Mouse (Mus musculus) right cerebral cortex, postnatal 14 days (tissue): ENCODE measurements at regions not wholly inside any gene's neighbourhood (a gene's known extent, or its start where the extent isn't known, plus 50 kb on each side); places are given as distances from the start of the nearest gene placed in this dataset.
"Not testable (repeated sequence)": the region's sequence is repeated elsewhere in the genome, so short reads cannot be mapped to it uniquely, and the experiment has no call there.

Experiments used
- DNase-seq: peaks from one replicate; pipeline ENCODE4 v3.0.0; 2022

GRCm38 (mm10) chr3:152040751-152041150, 125.3 kb downstream of the Gipc2 start:
- DNase-seq: no peak

- not testable (repeated sequence) for DNase-seq
Measured at GRCm38 (mm10) chr3:152036819-152037218, 129.2 kb downstream of the Gipc2 start.

DNA sequence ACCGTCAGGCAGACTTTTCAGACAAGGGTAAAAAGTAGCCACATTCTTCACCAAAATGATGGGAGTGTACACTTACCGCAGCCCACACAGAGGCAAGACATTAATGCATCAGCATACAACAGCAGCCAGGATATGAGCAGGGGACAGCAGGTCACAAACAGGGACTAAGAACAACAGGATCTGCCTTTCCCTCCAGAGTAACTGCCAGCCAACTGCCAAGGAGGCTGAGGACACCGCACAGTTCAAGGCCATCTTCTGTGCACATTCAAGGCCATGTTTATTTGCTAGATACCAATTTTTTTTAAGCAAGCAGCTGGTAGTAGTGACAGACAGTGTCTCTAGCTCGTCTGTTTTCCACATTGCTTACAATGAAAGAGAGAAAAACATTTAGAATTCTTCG, 130.6 kb downstream of the Gipc2 start:
- DNase-seq: no peak

- DNase-seq: no peak
Measured at GRCm38 (mm10) chr3:152034686-152035085, 131.3 kb downstream of the Gipc2 start.

DNA sequence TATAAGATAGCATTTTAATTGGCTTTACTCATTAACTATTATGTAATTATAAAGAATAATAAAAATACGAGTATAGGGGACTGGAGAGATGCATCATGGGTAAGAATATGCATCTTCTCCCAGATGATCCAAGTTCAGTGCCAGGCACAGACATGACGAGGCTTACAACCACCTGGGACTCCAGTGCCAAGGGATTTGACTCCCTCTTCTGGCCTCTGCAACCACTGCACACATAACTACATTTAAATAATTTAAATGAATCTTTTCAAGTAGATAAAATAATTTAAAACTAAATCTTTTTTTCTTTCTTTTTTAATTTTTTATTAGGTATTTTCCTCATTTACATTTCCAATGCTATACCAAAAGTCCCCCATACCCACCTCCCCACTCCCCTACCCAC, 131.8 kb downstream of the Gipc2 start:
- DNase-seq: no peak

- no peak for DNase-seq
Measured at GRCm38 (mm10) chr3:152032663-152033318, 133.2 kb downstream of the Gipc2 start.

DNA sequence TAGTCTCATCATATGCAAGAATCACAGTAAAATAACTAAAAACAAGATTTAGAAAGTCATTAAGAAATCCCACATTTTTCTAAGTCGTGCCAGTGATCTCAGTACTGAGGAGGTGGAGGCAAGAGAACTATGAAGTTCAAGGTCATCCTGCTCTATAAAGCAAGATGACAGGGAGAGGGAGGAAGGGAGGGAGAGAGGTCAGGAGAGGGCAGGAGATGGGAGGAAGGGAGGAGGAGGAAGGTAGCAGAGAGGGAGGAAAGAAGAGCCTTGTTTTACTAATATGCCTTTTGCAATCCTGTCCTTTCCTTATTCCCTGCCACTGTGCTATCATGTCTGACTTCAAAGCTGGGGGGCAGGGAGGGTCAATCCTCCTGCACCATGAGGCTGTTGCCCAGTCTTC, 137.3 kb downstream of the Gipc2 start:
- DNase-seq: no peak

GRCm38 (mm10) chr3:152026034-152026433, 140.0 kb downstream of the Gipc2 start:
- DNase-seq: no peak

DNA sequence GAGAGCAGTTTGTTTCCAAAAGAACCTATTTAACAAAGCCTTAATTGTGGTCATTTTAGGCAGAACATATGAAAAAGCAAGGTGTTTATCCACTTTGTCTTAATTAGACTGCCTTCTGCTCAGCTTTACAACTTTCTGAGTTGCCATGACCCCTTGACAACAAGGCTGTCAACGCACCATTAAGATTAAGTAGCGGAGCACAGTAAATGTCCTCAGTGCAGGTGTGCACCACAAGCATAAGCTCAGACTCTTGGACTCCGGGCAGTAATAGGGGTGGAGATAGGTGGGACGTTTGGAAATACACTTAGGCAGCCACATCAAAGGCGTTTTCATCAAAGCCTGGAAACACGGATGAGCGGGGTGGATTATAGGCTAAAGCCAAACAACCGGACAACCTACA, 140.9 kb downstream of the Gipc2 start:
- no peak for DNase-seq

DNA sequence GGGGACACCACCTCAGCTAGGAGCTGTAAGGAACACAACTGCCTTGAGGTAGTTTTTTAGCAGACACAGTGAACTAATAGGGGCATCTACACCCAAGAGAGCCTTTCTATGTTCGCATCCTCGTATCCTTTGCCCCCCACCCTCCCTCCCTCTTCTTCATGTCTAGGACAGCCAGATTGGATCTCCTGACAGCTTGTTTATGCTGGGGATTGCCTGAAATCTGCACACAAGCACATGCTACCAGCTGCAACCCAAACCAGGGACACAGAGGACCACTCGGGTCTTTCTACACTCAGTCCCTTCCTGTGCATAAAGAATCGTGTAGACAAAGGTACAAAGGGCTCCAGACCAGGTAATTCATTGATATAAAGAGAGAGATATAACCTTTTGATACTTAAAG, 159.3 kb downstream of the Gipc2 start:
- DNase-seq: no peak

DNA sequence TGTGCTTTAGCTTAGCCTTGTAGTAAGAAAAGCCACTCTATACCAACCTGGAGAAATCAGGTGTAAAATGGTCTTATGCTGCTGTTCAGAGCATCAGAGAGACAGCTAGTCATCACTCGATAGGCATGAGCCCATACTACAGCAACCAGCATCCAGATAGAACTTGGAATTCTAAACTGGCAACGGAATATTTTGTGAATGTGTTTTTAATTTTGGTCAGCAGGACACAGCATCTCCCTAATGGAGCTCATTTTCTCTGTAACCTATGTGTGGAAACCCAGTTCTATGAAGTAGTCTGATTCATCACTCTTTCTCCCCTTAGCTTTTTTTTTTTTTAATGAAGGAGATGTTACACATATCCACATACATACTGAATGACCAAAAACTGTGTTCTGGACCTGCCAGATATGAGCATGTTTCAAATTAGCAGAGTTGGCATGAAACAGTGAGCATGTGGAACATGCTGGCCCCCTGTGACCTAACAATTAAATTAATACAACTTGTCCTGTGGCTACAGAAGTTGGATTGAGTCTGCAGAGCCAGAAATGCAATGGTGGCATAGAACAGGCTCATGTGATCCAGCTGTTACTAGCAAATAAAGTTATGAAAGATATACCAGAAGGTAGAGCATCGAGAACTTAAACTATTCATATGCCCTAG, 160.5 kb downstream of the Gipc2 start:
- no peak for DNase-seq

- DNase-seq: no peak
Measured at GRCm38 (mm10) chr3:152004411-152004955, 161.5 kb downstream of the Gipc2 start.

- DNase-seq: peak; percentile 5
Measured at GRCm38 (mm10) chr3:151997534-151998107, 160.2 kb upstream of the Ptgfr start.

- DNase-seq: no peak
Measured at GRCm38 (mm10) chr3:151997111-151997510, 159.7 kb upstream of the Ptgfr start.

GRCm38 (mm10) chr3:151988221-151988620, 150.8 kb upstream of the Ptgfr start:
- DNase-seq: no peak

DNA sequence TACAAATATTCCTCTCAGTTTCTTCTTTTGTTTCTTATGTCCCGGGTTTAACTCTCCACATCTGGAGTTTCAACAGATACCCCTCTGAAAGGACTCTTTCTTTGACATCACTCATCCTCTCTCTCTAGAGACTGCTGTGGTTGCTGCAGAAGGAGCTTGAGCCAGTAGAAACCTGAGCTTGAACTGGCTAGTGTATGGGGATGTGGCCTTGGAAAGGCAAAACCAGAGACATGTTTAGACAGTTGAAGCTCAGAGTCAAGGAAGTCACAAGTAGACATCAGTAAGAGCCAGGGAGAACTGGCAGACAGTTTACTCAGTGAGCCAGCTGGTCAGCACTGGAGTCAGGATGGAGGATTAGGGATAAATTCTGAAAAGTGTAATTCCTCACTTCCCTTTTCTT, 140.7 kb upstream of the Ptgfr start:
- no peak for DNase-seq

GRCm38 (mm10) chr3:151977651-151978050, 140.2 kb upstream of the Ptgfr start:
- no peak for DNase-seq

DNA sequence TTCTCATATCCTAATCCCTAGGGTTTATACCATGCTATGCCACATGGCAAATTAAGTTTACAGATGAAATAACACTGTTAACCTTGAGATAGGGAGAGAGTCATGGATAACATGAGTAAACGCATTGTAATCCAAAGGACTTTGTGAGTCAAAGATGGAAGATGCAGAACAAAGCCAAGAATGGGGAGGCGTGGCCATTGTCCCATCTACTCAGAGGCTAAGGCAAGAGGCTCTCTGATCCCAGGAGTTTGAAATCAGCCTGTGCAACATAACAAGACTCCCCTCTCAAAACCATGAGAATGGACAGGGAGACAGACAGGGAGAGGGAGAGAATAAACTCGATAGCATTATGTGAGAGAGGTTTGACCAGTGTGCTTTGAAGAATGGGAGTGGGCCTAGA, 112.4 kb upstream of the Ptgfr start:
- DNase-seq: no peak

DNA sequence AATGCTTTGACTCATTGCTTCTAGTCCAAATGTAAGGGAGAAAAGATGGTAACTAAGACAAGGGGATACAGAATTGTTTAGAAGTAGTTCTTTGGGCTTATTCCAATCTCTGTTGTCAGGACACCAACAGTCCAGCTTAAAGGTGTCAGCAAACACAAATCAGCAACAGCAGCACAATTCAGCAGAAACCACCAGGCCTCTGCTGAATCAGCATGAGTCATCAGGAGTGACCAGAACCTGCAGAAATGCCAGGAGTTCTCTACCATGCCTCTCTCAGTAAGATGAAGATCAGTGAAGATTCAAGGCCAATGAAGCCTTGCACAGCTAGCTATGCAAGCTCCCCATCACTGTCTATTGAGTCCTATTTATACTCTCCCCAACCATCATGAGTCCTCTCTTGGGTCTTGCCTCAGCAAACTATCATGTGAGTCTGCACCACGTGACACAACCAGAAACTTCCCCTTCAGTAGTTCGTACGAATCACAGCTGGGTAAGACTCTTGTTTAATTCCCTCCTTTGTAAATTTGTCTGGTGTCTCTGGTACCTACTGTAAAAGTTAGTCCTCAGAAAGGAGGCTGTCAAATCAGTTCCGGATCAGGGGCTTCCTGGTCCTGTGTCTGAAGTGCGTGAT, 110.7 kb upstream of the Ptgfr start:
- no peak for DNase-seq

DNA sequence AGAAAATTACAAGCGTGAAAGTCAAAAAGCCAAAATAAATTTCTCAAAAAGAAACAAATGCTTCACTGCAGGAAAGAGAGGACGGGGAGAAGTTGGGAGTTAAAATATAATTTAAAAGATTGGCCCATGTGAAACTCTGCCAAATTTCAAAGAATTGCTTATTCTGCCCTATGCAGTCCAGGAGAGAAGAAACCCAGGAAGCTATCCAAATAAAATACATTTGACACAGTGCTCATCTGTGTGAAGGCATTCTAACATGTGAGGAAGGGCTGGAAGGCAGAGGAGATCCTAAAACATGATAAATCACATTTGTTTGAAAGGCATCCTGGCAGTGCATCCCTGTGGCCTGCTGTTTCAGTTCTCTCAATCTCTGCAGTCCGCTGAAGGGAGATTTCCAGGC, 108.5 kb upstream of the Ptgfr start:
- no peak for DNase-seq

DNA sequence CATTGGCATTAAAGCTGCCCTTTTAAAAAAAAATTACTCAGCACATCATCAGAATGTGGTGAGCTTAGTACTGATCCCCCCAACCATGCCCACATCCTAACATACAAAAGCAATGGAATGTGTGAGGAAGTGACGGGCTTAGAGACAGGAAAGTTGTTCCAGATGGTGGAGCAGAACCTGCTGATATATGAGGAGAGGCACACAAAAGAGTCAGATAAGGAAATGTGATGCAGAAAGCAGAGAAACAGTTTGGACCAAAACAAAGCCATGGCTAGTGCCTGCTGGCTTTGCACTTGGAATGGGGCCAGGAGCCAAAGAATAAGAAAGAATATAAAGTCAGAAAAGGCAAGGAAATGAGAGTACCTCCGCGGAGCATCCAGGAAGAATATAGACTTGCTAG, 106.1 kb upstream of the Ptgfr start:
- DNase-seq: no peak

DNA sequence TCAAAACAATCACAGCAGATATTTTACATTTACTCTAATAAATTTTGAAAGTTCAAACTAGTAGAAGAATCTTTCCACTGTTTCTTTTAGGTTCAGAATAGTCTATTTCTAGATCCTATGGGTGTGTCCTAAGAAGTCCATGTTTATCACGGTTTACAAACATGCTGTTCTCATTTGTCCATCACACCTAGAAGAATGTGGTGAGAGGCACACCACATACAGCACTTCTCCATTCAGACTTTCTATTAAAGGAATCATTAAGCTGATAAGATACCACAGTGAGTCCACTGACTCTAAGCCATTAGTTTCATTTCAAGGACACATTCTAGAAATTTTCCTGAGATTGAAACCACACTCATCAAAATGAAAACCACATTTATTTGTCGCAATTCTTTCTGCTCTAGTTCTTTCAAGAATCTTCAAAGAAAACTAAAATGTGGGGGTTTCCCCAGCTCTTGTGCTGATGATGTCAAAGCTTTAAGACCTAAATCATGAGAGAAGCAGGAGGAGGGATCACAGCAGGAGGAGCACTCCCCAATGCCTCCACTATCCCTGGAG, 101.1 kb upstream of the Ptgfr start:
- DNase-seq: no peak

GRCm38 (mm10) chr3:151931656-151932055, 94.2 kb upstream of the Ptgfr start:
- DNase-seq: no peak
